Mouse (Mus musculus): Measurements from ENCODE around the gene Tmem210. TPM values are rescaled to one million over a fixed set of nuclear protein-coding genes. Genes with fewer than 3 reads are reported as not detected.

Gene Tmem210
- total and polyA plus RNA-seq, 2 experiments from 2014 or later = not detected

DNA sequence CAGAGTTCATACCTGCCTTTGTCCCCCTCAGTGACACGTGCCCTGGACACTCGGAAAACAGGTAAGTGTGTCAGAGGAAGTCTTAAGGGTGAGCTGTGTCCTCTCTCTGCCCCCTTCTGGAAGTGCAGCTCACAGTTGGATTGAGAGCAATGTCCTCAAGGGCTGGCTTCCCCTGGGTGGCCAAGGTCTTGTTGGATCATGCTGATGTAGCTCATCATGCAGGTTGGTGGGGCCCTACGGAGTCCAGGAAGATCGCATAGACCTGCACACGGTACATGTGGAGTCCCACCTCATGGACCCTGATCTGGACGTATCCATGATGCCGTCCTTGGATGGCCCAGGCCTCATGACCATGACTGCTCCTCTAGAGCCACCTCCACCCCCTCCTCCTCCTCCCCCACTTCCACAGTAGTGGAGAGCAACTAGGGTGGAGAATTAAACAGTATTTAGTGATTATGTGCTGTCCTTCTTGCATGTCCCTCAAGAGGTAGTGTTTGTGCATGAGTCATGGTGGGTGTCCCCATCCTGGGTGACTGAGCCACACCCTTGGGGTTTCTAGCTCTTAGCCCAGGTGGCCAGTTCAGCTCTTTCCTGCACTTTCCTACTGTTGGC is 895 bp downstream of the Tmem210 start:
- WGBS = 77% methylated on average over 7 of the region's 7 CpGs
- H3K9ac ChIP-seq (replicated peaks; ENCODE audit: low read length) = no peak overlapping the region
- H3K9me3 ChIP-seq (ENCODE audit: low read length) = no peaks in the 10 kb centered on the region
- DNase-seq (ENCODE audit: low spot score) = no peak
- H3K4me3 ChIP-seq (ENCODE audit: low read length) = no peak overlapping the region
- ATAC-seq = no peak
- peaks cover 17% of the 10 kb centered on the region; the same call in 1 of the 2 replicates for H3K27me3 ChIP-seq (ENCODE audit: insufficient read depth, low read length)
- no peak overlapping the region for H3K4me2 ChIP-seq (ENCODE audit: low read depth, low read length)
- H3K27ac ChIP-seq = no peak overlapping the region
- H3K4me1 ChIP-seq (ENCODE audit: insufficient read depth, low read length) = peaks cover 36% of the 10 kb centered on the region; the same call in 1 of the 2 replicates
- peaks cover 16% of the 10 kb centered on the region; the same call in 1 of the 2 replicates for H3K36me3 ChIP-seq (ENCODE audit: insufficient read depth, low read length)
- no peak for TF ChIP-seq CTCF (IDR thresholded peaks at IDR 0.05; ENCODE audit: low read depth)

DNA sequence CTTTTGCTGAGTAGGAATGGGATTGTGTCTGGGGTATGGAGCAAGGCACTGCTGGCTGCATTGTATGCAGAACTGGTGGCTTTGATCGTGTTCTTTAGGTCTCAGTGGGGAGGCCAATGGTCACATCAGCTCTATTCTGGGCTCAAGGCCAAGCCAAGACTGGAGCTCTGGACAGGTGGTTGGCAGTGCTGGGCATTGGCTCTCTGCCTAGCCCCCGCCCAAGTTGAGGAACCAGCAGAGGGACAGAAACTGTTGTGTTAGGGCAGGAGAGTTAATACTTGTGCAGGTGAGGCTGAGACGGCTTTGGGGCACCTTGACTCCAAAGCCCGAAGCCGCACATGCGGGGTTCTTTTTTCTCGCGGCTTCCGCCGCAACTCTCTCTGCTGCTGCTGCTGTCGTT is 1.7 kb downstream of the Tmem210 start, which contains the start of gene Lrrc26:
TSS of gene Lrrc26 (plus strand) at position 265 of the 400 bp plus-strand sequence.
- WGBS = 1% methylated on average over 11 of the region's 11 CpGs
- Histone ChIP-seq H3K4me2 (ENCODE audit: low read depth, low read length) (peak within 1 kb of the TSS; percentile 53), H3K4me3 (ENCODE audit: low read length) (peak within 1 kb of the TSS; percentile 19), H3K27ac (peak within 1 kb of the TSS; percentile 71), H3K4me1 (ENCODE audit: insufficient read depth, low read length) (peaks cover 36% of the 10 kb centered on the region; the same call in 1 of the 2 replicates), H3K27me3 (ENCODE audit: insufficient read depth, low read length) (peaks cover 17% of the 10 kb centered on the region; the same call in 1 of the 2 replicates), H3K9ac (replicated peaks; ENCODE audit: low read length) (peak within 1 kb of the TSS; percentile 38; the same call in 1 of the 2 replicates), H3K9me3 (ENCODE audit: low read length) (no peaks in the 10 kb centered on the region), H3K36me3 (ENCODE audit: insufficient read depth, low read length) (peaks cover 8% of the 10 kb centered on the region; the same call in 1 of the 2 replicates)
- DNase-seq (ENCODE audit: low spot score) (peak; percentile 73), ATAC-seq (no peak)
- TF ChIP-seq CTCF (IDR thresholded peaks at IDR 0.05; ENCODE audit: low read depth) = no peak

DNA sequence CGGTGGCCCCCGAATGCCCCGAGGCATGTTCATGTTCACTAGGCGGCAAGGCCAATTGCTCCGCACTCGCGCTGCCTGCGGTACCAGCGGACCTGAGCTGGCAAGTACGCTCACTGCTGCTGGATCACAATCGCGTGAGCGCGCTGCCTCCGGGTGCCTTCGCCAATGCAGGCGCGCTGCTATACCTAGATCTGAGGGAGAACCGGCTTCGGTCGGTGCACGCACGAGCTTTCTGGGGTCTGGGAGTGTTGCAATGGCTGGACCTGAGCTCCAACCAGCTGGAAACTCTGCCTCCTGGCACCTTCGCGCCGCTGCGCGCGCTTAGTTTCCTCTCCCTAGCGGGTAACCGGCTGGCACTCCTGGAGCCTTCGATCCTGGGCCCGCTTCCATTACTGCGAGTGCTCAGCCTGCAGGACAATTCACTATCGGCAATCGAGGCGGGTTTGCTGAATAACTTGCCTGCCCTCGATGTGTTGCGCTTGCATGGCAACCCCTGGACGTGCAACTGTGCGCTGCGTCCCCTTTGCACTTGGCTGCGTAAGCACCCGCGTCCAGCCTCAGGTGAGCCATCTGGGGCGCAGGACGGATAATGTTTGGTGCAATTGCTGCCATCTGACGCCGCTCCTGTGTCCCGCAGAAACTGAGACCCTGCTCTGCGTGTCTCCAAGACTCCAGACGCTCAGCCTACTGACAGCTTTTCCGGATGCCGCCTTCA is 2.3 kb downstream of the Tmem210 start:
- peak overlapping the region; percentile 71 for H3K27ac ChIP-seq
- peak overlapping the region; percentile 19 for H3K4me3 ChIP-seq (ENCODE audit: low read length)
- under 1% methylated on average over 54 of the region's 54 CpGs for WGBS
- no peaks in the 10 kb centered on the region for H3K9me3 ChIP-seq (ENCODE audit: low read length)
- DNase-seq (ENCODE audit: low spot score) (peak; percentile 68), ATAC-seq (peak; percentile 33; the same call in 1 of the 2 replicates)
- H3K4me2 ChIP-seq (ENCODE audit: low read depth, low read length) = peak overlapping the region; percentile 53
- H3K4me1 ChIP-seq (ENCODE audit: insufficient read depth, low read length) = peaks cover 36% of the 10 kb centered on the region; the same call in 1 of the 2 replicates
- TF ChIP-seq CTCF (IDR thresholded peaks at IDR 0.05; ENCODE audit: low read depth) = no peak
- peak overlapping the region; percentile 38; the same call in 1 of the 2 replicates for H3K9ac ChIP-seq (replicated peaks; ENCODE audit: low read length)
- H3K36me3 ChIP-seq (ENCODE audit: insufficient read depth, low read length) = peaks cover 8% of the 10 kb centered on the region
- H3K27me3 ChIP-seq (ENCODE audit: insufficient read depth, low read length) = peaks cover 17% of the 10 kb centered on the region; the same call in 1 of the 2 replicates

DNA sequence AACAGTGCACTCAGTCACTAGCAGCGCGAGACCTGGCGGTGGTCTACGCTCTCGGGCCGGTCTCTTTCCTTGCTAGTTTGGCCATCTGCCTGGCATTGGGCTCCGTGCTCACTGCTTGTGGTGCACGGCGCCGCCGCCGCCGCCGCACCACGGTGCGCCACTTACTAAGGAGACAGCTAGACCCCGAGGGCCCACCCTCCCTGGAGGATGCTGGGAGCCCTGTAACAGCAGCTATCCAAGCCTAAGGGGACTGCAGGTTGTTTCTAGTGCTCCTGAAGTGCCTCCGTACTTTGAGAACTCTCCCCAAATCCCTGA is 2.8 kb downstream of the Tmem210 start:
- no peak overlapping the region for H3K9ac ChIP-seq (replicated peaks; ENCODE audit: low read length)
- H3K27me3 ChIP-seq (ENCODE audit: insufficient read depth, low read length) = peaks cover 17% of the 10 kb centered on the region; the same call in 1 of the 2 replicates
- H3K4me1 ChIP-seq (ENCODE audit: insufficient read depth, low read length) = peaks cover 36% of the 10 kb centered on the region; the same call in 1 of the 2 replicates
- peak overlapping the region; percentile 53 for H3K4me2 ChIP-seq (ENCODE audit: low read depth, low read length)
- peak overlapping the region; percentile 18; the same call in 1 of the 2 replicates for H3K4me3 ChIP-seq (ENCODE audit: low read length)
- H3K9me3 ChIP-seq (ENCODE audit: low read length) = no peaks in the 10 kb centered on the region
- peak overlapping the region; percentile 71; the same call in 1 of the 2 replicates for H3K27ac ChIP-seq
- 0 out of 2 replicates have a peak, but pooled peaks have one; percentile 24 for ATAC-seq
- H3K36me3 ChIP-seq (ENCODE audit: insufficient read depth, low read length) = peaks cover 10% of the 10 kb centered on the region
- DNase-seq (ENCODE audit: low spot score) = peak; percentile 64
- no peak for TF ChIP-seq CTCF (IDR thresholded peaks at IDR 0.05; ENCODE audit: low read depth)
- under 1% methylated on average over 18 of the region's 18 CpGs for WGBS

DNA sequence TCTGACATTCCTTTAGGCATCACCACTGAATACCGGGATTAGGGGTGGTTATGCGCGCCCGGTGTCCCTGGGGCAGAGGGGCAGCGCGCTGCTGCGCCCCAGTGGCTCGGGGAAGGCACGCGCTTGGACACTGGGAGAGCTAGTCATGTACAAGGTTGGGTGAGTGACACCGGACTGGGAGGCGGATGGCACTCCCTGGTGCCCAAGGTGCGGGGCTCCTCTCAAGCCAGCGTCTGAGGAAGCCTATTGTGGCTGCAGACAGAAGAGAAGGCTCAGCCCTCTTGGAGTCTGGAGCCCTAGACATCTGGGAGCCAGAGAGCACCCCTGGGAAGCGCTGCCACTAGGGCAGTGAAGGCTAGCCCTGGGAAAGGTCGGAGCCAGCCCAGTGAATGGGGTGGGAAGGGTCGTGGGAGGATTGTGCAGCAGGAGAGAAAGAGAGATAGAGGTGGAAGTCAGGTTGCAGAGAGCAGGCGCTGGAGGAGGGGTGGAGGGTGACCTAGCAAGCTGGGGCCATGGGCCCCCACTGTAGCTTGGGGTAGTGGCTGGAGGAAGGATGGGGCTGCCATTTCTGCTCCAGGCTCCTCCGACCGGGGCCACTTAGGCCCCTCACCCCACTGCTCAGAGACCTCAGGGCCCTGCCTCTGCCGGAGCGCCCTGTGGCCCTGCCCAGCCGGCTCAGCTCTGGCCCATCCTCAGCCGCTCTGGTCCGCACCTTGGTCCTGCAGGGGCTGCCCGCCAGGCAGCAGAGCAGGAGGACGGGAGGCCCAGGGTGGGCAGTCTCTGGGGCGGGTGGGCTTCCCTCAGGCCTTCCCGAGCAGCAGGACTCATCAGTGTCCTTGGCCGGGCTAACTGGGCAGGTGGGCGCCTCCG is 3.5 kb downstream of the Tmem210 start:
- ATAC-seq (no peak), DNase-seq (ENCODE audit: low spot score) (no peak)
- Histone ChIP-seq H3K9me3 (ENCODE audit: low read length) (no peaks in the 10 kb centered on the region), H3K4me1 (ENCODE audit: insufficient read depth, low read length) (peaks cover 36% of the 10 kb centered on the region; the same call in 1 of the 2 replicates), H3K36me3 (ENCODE audit: insufficient read depth, low read length) (peaks cover 15% of the 10 kb centered on the region), H3K9ac (replicated peaks; ENCODE audit: low read length) (peak overlapping the region; percentile 6; the same call in 1 of the 2 replicates), H3K27me3 (ENCODE audit: insufficient read depth, low read length) (peaks cover 17% of the 10 kb centered on the region; the same call in 1 of the 2 replicates), H3K4me3 (ENCODE audit: low read length) (peak overlapping the region; percentile 18), H3K27ac (peak overlapping the region; percentile 71; the same call in 1 of the 2 replicates), H3K4me2 (ENCODE audit: low read depth, low read length) (peak overlapping the region; percentile 53)
- 11% methylated on average over 31 of the region's 32 CpGs for WGBS
- TF ChIP-seq CTCF (IDR thresholded peaks at IDR 0.05; ENCODE audit: low read depth) = no peak

DNA sequence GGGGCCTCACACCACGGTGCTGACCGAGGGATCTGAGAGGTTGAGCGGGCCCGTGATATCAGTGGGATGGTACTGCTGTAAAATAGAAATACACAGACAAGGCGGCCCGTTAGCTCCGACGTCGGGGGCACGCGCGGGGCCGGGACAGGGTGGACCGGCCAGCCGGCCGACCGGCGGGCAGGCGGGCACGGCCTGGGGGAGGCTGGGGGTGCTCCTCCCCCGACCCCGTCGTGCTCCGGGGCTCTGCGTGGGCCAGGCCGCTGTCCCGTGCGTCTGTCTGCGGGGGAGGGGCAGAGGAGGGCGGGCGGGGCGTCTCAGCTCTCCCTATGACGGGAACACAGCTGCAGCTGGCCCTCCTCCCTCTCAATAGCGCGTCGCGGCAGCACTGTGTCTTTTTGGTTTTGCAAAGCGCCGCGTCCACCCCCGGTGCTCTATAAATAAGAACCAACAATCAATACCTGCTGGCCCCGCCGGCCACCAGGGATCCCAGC is 4.2 kb downstream of the Tmem210 start:
- 8% methylated on average over 36 of the region's 43 CpGs for WGBS

More for the DNA sequence above, 4.2 kb downstream of the Tmem210 start:
- no peak for TF ChIP-seq CTCF (IDR thresholded peaks at IDR 0.05; ENCODE audit: low read depth)
- Histone ChIP-seq H3K4me2 (ENCODE audit: low read depth, low read length) (peak overlapping the region; percentile 33), H3K9me3 (ENCODE audit: low read length) (no peaks in the 10 kb centered on the region), H3K4me3 (ENCODE audit: low read length) (peak overlapping the region; percentile 17; the same call in 1 of the 2 replicates), H3K27me3 (ENCODE audit: insufficient read depth, low read length) (peaks cover 17% of the 10 kb centered on the region; the same call in 1 of the 2 replicates), H3K27ac (no peak overlapping the region), H3K9ac (replicated peaks; ENCODE audit: low read length) (peak overlapping the region; percentile 6; the same call in 1 of the 2 replicates), H3K4me1 (ENCODE audit: insufficient read depth, low read length) (peaks cover 35% of the 10 kb centered on the region; the same call in 1 of the 2 replicates), H3K36me3 (ENCODE audit: insufficient read depth, low read length) (peaks cover 18% of the 10 kb centered on the region)
- ATAC-seq = no peak
- no peak for DNase-seq (ENCODE audit: low spot score)
